Mouse (Mus musculus): ENCODE measurements around the gene Cacna2d2.

DNA sequence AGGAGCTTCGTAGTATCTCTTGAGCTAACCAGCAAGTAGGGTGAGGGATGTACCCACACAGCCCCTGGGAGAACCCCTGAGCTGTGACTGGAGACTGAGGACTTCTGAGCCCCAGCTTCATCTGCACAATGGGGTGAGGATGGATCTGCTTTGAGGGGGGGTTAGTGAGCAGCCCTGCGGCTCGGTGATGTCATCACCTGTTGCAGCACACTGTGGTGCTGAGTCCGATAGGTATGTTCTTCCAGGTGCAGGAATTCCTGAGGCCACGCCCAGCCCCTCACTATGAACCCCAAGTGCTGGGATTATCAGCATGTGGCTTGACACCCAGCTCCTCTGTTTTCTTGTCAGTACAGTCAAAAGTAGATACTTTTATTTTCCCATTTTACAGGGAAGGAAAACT lies 84.3 kb downstream of the Cacna2d2 start:
- TF ChIP-seq CTCF (IDR thresholded peaks at IDR 0.05; ENCODE audit: extremely low read depth, insufficient read length, insufficient replicate concordance, low read depth, low read length) = no peak
- TF ChIP-seq POLR2A (IDR thresholded peaks at IDR 0.05; ENCODE audit: low read depth, low read length) = no peak

All from small intestine, adult 2 months (tissue).